Mouse (Mus musculus): ENCODE data around the gene Muc1.

Gene Muc1

DNA sequence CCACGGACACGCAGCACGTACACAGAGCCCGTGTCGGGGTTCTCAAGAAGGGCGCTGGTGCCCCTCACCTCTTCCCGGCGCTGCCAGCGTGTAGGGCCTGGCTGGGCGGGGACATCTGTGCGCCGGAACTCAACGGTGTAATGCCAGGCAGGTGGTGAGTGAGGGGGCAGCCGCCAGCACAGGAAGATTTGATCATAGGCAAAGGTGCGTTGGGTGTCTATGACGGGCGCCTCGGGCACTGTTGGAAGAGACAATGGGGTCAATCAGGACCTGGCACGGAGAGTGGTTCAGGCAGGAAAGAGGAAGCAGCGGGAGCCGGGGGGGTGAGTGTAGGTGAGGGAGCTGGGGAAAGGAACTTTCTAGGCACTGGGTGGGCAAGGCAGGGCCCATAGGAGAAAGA lies 8.8 kb downstream of the Muc1 start:
- DNase-seq = peak; percentile 92

DNA sequence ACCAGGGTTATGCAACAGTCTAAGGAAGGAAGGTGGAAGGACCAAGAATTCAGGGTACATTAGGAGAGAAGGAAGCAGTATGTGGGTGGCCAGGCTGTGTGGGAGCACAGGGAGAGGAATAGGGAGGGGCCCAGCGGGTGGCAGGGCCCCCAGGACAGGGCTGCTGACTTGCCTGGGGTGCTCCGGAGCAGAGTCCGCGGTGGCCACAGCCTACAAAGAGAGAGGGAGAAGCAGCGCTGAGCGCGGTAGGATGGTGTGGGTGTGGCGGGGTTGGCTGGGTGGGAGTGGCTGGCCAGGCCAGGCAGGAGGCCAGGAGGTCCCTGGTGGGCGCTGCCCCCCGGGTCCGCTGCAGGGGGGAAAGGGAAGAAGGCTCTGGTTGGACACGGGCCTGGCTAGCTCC lies 9.6 kb downstream of the Muc1 start:
- DNase-seq = peak; percentile 85

DNA sequence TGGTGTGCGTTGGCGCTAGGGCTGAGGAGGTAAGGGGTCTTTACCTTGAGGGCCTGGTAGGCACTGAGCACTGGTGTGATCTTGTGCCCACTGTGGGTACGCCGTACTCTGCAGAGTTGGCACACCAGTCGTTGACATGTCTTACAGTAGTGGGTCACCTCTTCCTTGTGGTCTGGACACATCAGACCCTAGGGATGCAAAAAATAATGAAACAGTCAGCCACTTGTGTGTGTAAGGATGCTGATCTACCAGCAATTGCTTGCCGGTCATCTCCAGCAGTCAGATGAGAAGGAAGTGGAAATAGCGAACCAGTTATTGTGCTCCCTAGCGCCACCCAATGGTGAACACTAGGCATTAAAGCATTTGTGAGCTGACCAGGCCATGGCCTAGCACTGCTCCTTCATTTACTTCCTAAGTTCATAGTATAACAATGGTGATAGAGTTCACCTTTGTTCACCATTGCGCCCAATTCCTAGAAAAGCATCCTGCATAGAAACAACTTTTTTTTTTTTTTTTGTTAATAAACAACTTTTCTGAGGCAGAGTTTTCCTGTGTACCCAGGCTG lies 13.6 kb downstream of the Muc1 start:
- peak; percentile 94 for DNase-seq

DNA sequence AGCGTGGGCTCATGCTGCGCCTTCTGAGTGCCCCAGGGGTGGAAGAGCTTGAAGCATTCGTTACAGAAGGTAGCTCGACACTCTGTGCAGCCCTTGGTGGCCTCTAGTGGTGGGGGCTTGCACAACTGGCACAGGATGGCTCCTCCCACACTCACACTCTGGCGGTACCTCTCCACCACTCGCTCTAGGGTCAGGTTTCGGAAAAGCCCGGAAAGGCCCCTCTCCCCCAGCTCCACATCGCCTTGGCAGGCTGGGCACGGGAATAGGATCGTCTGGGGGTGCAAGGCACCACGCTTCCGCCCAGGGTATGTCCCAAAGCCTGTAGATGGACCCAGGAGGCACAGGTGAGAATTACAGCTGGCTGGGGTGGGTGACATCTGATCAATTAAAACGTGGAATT lies 14.8 kb downstream of the Muc1 start:
- DNase-seq = peak; percentile 90

DNA sequence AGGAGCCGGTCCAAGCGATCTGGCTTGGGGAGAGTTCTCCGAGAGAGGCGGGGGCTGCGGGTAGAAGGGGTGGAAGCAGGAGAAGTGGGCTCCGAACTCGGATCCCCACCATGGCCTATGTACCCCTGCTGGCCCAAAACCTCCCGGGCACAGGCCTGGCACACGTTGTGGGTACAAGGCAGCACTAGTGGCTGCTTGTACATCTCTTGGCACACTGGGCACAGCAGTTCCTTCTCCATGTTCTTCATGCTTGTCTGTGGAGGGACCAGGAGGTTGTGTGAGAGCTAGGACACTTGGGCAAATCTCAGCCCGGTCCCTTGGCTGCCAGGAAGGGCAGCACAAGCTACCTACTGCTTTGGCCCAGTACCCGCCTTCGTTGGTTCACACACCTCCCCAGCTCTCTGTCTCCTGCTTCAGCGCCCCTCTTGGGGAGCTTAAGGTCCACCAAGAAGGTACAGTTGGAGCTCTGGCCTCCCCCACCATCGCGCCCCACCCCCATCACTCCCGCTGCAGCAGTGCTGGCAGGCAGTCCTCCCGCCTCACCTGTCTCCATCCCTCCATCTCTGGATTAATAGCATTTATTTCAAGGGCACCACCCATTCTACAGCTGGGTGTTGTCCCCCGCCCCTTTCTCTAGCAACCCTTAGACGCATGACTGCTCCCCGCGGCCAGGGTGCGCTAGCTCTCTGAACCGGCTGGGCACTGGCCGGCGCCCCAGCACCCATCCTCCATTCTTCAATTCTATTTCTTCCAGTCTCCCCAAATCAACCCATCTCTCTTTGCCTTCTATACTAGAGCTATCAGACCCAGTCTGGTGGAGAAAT lies 15.5 kb downstream of the Muc1 start:
- peak; percentile 95 for DNase-seq

DNA sequence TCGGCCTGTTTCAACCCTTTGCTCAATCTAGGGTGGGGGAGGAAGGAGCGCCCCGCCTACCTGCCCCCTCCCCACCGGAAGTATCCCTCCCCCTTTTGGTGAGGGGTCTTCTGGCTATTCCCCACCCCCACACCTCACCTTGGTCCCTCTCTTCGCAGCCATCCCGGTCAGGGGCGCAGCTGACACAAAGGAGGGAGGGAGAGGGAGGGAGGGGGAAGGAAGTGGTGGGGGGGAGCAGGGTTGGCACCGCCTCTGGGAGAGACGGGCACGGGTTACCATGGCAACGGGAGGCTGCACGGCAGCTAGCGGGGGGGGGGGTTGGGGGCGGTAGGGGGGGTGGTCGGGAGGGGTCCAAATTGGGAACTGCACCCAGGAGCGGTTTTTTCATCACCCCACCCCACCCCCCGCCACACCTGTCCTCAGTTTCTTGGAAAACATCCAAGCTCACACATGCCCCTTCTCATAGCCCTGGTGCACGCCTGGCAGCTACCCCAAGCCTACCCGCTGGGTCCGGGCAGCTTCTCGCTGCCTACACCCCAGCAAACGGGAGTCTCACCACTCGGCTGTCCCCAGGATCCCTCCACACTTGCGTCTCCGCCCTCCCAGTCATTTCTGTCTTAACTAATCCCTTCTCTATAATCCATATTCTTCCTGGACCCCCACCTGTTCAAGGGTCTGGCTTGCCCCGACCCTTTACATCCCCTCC lies 16.3 kb downstream of the Muc1 start:
- DNase-seq = no peak

DNA sequence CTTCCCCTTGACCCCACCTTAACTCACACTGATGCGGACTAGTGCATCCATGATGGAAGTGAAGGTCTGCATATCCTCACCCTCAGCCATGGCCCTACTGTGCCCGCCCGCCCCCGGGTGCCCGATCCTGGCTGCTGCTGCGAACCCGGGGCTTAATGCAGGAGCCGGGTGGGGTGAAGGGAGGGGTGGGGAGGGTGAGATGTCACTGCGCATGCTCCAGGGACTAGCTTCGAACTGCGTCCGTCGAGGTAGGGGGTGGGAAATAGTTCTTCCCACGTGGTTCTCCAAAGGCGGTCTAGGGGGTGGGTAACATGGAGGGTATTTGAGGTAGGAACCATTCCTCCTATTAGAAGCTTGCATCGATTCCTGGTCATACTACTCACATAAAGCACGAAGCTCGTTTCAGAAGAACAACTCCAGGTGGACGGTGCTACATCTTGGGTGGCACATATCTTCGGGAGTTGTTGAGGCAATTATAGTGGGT lies 16.9 kb downstream of the Muc1 start, which contains the start of gene Krtcap2:
Gene Krtcap2, plus strand, starts transcription at position 279 of the 484 bp plus-strand sequence.
- DNase-seq = peak; percentile 98

DNA sequence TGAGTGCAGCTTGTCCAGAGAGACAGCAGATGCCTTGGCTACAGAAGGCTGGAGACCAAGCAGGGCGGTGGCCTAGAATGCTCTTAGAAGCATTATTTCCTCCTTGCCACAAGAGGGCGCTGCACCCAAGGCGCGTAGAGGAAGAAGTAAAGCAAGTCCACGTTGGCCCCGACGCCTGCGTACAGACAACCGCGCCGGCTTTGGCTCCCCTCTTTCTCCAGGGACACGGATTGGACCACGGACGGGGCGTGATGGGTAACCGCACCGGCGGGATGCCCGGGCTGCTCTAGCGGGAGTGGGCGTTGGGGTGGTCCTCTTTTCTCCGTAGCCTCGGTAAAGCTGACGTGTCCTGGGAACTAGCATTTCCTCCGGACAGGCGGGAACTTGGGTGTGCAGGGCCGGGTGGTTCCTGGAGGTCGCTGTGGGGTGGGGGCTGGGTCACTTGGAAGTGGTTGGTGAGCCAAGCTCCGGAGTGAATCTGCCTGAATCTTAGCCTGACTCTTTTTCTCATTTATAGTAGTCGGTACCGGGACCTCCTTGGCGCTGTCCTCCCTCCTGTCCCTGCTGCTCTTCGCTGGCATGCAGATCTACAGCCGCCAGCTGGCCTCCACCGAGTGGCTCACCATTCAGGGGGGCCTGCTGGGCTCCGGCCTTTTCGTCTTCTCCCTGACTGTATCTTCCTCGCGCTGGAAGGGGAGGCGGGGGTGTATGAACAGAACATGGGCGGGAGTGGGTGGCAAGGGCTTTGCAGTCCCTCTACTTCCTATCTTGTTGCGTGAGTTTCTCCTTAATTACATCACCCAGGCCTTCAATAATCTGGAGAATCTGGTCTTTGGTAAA lies 17.6 kb downstream of the Muc1 start, which contains the start of gene Trim46:
Gene Trim46, minus strand, starts transcription at position 49 of the 840 bp plus-strand sequence.
- DNase-seq = peak; percentile 99

DNA sequence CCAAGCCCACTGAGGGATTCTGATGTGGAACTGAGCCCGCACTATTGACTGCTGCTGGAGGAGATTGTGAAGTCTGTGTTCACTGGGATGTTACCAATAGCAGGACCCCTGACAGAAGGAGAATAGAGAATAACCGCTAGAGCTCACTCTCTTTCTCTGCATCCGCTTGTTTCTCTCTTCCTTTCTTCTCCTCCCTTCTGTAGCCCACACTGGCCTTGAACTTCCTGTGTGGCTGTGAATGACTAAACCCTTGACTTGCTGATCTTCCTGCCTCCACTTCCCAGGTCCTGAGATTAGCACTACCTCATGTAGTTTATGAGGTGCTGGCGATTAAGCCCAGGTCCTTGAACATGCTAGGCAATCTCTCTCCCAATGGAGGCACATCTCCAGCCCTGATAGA lies 18.6 kb downstream of the Muc1 start:
- DNase-seq = no peak

DNA sequence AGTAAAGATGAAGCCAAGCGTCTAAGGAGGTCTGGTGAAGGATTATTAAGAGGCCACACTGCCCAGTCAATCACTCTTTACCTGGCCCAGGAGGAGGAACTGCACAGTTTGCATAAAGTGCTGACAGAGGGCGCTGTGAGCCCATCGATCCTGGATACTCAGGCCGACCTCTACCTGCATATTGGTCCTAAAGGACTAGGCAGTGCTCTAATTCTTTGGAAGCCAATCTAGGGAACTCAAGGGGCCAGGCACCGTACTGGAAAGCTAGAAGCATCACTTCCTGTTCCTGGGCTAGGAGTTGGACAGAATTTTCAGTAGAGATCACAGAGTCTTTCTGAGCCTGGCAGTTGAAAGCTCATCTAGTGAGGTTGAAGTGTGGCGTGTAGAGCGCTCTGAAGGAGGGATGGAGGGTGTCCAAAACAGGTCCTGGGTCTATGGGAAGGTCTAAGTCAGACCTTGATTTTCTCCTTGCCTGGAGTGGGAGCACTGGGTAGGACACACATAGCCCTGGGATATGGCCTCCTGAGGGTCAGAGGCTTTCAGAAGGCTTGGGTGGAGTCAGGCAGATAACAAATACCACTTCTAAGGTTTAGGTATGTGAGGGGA lies 21.7 kb downstream of the Muc1 start:
- peak; percentile 98 for DNase-seq

DNA sequence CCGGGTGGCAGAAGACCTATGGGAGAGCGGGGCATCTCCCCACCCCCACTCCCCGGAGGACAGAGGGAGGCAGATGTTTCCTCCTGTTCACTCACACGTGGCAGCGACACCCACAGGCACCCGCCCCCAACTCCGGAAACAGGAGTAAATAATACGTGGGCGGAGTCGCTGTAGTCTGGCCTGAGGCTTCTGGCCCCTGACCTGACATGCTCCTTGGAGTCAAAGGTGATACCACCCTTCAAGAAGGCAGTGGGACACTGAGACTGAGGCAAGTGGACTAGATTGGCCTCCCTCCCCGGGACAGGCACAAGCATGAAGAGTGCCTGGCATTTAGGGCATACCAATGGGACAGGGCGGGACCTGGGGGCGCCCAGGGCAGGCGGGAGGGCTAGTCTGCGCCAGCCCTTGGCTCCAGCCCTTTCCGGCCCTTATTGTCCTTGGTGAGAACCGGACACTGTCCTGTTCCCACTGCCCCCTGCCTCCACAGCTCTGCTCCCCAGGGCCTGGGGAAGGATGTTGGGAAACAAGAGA lies 22.6 kb downstream of the Muc1 start:
- DNase-seq = peak; percentile 99

DNA sequence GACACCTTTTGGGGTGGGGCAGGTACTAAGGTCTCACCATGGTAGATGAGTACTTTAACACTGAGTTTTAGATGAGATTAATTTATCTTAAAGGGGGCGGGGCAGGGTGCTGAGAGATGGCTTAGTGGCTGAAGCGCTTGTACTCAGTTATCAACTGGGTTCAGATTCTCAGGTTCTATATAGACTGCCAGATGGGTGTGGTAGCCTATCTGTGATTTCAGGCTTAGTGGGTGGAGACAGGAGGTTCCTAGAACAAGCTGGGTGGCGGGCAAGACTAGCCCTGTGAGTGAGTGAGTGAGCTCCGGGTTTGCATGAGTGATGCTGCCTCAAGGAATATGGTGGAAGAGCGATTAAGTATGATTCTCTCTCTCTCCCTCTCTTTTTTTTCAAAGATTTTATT lies 26.1 kb downstream of the Muc1 start:
- DNase-seq = no peak

DNA sequence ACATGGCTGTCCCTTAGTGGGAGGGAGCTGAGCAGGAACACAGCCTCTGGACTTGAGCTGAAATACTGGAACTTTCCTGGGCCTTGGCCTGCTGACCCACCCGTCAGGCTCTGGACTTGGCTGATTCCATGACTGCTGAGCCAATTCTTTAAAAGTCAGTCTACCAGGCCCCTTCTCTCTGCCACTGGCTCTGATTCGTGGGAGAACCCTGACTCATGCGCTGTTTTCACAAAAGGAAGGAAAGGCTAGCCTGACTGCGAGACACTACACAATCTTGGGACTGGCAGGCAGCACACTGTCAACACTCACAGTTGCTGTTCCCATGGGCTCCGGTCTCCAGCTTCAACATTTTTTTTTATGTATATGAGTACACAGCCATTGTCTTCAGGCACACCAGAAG lies 27.3 kb downstream of the Muc1 start:
- DNase-seq = peak; percentile 97

DNA sequence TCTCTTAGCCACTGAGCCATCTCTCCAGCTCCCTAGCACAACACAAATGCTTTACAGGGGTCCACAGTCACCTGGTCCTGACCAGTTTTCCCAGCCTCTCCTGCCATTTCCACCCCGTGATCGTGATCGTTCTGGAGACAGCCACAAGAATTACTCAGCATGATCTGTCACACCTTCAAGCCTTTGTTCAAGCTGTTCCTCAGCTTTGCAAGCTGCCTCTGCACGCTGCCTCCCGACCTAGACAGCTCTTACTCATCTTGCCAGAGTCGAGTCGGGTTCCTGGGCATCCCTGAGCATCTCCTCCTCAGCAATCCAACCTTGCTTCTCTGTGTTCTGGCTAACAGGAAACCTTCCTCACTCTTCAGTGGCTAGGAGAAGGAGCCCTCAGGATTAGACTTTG lies 30.2 kb downstream of the Muc1 start, which contains the start of gene Dpm3:
Gene Dpm3, plus strand, starts transcription at position 283 of the 400 bp plus-strand sequence.
- DNase-seq = no peak

DNA sequence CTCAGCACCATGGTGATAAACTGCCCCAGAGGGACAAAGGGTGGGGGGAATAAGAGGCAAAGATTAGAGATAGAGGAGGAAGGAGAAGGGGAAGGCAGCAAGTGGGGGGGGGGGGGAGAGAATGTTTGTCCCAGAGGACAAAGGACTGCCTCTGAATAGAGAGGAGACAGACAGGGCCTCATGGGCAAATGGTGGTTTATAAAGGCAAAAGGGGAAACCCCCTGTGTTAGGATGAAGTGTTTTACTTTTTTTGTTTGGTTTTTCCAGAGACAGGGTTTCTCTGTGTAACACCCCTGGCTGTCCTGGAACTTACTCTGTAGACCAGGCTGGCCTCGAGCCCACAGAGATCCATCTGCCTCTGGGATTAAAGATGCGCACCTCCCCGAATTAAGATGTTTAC lies 31.4 kb downstream of the Muc1 start:
- no peak for DNase-seq

DNA sequence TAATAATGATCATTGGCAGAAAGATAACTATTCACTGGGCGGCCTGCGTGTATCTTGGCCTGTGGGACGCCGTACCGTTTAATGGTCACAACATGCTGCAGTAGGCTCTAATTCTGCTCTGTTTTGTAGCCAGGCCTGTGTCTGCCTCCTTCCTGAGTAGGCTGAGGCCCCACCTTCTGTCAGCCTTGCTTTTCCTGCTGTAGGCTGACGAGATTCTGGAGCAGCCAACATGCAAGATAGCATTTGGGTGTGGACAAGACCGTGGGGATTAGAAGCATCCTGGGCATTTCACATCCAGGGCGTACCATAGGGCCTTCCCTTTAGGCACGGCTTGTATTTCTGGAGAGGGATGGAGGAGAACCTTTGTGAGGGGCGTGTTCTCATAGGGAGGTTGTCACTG lies 33.6 kb downstream of the Muc1 start:
- DNase-seq = peak; percentile 98

DNA sequence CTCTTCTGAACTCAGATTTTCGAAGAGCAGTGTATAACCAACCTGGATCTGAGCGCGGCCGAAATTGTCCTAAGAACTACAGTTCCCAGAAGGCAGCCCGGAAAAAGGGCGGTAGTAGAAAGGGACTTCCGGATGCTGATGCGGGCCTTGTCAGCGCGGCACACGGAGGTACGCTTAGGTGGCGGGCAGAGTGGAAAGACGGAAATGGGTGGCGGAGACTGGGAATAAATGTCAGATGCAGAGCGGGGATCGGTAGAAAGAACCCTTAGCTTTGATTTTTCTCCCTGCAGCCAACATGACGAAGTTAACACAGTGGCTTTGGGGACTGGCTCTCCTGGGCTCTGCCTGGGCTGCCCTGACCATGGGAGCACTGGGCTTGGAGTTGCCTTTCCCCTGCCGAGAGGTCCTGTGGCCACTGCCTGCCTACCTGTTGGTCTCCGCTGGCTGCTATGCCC lies 37.6 kb downstream of the Muc1 start:
- peak; percentile 98 for DNase-seq

DNA sequence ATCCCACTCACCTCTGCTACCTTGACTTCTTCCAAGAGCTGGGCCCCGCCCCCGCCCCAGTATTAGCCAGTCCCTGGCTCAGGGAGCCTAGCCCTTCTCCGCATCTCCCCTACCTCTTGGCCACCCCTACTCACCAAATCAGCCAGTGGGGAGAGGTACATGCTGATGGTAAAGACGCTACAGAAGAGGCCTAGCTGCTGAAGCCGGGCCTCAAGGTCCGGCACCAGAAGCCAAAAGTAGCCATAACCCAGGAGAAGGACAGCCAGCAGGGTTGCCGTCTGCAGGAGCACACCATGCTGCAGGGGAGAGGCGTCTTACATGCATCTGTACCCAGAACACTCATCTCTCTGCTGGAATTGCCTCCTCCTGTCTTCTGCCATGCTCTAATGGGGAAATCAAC lies 40.1 kb downstream of the Muc1 start:
- DNase-seq = peak; percentile 88

DNA sequence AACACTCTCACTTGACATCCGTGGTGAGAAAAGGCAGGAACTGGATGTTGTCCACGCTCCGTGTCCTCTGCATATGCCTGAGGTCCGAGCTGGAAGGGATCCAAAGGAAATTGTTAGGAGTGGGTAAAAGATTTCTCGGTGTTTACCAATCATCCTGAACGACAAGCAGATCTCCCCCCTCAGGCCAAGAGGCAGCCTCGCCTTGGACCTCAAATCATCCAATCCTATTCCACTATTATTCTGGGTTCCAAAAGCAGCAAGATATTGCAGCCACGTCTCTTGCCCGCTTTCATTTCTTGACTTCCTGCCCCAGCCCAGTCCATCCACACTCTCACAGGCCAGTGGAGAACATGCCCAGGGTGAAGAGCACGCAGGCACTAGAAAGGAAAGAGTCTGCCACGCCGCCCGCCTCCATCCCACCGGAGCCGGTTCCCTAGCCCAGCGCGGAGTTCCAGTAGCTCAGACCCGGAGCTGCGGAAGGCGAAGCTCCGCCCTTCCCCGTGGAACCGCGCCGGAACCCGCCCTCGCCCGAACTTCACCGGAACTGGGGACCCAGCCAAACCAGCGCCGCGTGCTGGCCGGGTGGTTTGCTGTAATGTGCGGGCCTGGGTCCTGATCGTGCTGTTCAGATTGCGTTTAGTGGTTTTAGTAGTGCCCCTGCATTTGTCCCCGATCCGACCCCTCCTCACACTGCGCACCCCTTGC lies 41.3 kb downstream of the Muc1 start, which contains the start of gene Slc50a1:
Gene Slc50a1, minus strand, starts transcription at position 520 of the 705 bp plus-strand sequence.
- peak; percentile 99 for DNase-seq

DNA sequence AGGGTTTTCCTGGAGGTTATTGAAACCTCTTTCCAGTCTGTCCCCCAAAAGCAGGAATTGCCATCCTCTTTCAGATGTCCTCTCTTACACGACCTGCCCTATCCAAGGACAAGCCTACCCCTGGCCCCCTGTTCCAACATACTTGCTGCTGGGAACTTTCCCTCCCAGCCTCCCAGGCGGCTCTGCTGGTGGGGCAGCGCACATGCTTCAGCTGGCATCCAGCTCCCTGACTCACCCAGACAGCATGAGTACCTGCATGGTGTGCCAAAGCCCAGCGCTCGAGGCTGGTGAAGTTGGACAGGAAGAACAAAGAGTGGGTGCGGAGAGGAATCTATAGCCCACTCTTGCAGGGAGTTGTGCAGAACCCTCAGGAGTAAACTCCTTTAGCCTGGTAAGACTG lies 42.0 kb downstream of the Muc1 start:
- DNase-seq = peak; percentile 98

DNA sequence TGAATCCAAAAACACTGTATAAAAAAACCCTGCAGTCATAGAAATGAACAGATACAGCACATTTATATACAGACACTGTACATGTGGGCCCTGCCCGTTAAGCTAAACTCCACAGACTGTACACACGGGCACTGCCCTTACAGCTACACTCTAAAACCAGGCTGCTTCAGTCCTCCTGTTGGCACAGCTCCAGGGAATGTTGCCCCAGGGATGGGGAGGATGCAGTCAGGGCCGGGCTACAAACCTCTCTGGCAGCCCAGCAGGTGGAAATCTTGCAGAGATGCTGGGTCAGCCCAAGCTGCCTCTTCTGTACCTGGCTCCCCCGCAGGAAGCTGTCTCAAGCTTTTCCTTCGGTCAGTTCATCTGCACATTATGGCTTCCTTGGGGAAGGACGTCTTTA lies 42.9 kb downstream of the Muc1 start:
- DNase-seq = peak; percentile 95
